Mouse (Mus musculus): ENCODE data around the gene Gm6096.
"Not testable (repeated sequence)": the region's sequence is repeated elsewhere in the genome, so short reads cannot be mapped to it uniquely, and the experiment has no call there.

Gene Gm6096

DNA sequence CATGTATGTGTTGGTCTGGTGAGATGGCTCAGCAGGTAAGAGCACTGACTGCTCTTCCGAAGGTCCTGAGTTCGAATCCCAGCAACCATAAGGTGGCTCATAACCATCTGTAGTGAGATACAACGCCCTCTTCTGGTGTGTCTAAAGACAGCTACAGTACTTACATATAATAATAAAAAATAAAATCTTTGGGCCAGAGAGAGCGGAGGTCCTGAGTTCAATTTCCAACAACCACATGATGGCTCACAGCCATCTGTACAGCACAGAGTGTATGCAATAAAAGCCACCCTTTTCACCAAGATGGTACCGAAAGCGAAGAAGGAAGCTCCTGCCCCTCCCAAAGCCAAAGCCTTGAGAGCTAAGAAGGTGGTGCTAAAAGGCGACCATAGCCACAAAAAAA is at the start of gene Gm6096:
Gene Gm6096, plus strand, starts transcription at position 301 of the 400 bp plus-strand sequence.
- no peak for DNase-seq (ENCODE audit: low read depth, low spot score)

- DNase-seq (ENCODE audit: low read depth, low spot score): not testable (repeated sequence)
Measured at GRCm38 (mm10) chr7:34202147-34202546, 48.7 kb upstream of the Gm6096 start.

DNA sequence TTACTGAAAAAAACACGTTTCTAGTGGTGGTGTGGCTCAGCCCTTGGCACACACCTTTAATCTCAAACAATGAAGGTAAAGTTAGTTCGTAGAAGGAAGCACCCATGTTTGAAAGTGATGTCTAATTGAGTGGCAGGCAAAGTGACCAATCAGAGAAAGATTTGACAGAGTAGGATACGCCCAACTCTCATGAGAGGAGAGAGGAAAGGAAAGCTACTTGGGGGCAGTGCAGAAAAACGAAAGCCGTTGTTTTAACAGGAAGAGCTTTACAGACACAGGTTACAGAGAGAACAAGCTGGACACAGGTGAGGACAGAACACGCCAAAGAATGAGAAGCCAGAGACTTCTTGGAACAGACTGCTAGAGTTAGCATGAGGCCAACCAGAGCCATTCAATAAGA is 44.5 kb upstream of the Gm6096 start:
- DNase-seq (ENCODE audit: low read depth, low spot score): no peak

DNA sequence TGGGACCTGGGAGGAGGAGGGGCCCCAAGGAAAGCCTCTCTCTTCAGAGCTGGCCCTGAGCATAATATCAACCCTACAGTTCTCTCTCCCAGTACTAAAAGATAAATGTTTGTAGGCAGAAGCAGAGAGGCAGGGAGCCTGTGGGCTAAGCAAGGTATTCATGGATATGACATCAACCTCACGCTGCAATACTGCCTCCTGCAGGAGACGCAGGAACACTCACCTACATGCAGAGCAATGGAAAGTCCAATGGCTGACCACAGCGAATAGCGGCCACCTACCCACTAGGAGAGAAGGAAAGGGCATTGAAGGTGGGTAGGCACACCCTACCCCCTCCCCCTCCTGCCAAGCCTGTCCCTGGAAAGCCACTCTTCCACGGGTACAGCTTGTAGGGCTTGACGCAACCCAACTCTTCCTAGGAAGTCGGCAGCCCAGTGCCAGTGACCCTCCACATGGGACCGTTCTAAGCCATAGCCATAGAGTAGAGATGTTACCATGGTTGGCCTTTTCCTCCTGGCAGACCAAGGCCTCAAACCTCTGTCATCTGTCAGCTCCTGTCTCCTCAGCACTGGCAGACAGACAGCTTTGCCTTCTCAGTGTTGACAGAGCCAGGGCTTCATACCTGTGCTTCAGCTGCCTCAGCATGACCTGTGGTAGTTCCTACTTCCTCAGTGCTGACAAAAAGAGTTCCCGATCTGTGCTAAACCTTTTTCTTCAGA is 42.7 kb upstream of the Gm6096 start:
- DNase-seq (ENCODE audit: low read depth, low spot score): no peak

GRCm38 (mm10) chr7:34213281-34213680 is 37.6 kb upstream of the Gm6096 start:
- no peak for DNase-seq (ENCODE audit: low read depth, low spot score)

DNA sequence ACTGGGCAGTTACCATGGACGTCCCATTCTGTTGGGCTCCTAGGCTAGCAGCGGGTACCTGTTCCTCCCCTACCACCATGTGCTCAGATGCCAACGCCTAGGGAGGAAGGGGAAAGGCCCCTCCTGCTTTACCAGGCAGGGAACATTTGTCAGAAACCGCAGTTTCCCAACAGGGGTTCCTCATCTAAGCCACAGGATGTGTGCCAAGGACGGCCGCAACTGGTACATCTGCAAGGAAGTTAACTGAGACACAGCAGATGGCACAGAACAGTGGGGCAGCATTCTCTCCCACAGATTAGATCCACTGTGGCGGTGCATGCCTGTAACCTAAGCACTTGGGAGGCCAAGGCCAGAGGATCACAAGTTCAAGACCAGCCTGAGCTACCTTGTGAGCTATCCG is 36.2 kb upstream of the Gm6096 start:
- DNase-seq (ENCODE audit: low read depth, low spot score): no peak

DNA sequence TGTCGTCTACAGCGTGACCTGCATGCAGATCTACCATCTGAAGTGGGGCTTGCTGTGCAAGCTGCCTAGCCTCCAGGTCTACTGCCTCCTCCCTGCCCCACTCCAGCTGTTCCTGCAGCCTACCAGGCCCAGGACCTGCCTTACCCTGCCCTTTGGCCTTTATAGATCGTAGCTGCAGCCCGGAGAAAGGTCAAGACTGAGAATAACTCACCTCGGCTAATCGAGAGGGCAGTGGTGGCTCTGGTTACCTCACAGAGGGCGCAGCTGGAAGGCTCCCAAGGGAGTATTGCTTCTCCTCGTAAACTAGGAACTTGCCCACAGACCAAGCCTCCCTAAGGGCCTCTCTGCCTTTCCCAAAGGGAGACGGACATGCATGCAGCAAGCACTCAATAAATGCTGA is 35.4 kb upstream of the Gm6096 start:
- DNase-seq (ENCODE audit: low read depth, low spot score): no peak

DNA sequence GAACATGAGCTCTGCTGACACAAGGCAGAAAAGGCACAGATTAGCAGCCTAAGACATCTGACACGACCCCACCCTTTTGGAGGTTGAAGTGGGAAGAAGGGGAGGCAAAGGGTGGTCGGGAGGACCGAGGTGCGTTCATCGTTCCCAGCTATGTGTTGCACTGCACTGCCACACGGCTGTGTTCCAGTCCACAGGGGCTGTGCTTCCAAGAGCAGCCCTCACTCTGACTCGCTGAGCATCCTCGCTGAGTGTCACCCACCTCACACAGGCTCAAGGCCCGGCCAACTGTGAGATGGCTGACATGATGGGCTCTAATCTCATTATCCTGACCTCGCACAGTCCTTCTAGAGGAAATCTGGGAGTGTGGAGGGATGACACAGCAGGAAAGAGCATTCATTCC is 34.4 kb upstream of the Gm6096 start:
- no peak for DNase-seq (ENCODE audit: low read depth, low spot score)

GRCm38 (mm10) chr7:34218496-34218895 is 32.3 kb upstream of the Gm6096 start:
- DNase-seq (ENCODE audit: low read depth, low spot score): no peak

DNA sequence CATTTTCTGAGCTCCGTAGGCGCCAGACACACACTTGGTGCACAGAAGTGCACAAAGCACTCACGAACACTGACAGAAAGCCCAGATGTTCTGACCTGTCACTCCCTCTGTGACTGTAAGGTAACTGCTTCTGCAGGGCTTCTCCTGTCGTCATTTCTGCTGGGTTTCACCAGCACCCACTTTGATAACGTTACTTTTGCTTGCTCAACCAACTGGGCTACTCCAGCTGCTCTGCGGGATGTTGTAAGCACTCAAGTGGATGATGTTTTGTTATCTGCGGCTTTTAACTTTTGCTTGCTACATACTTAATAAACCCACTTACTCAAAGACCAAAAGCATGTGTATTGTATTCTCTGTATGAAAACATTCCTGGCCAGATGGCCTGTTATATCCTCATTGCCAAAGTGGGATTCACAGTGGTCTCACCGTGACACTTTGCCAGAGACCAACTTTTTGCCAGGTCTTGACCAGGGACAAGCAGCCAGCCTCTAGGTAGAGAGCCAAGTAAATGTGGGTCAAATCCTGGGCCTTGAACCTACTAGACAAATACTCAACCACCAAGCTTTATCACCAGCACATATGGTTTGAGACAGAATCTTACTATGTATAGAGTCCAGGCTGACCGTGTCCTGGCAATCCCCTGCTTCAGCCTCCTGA is 29.1 kb upstream of the Gm6096 start:
- no peak for DNase-seq (ENCODE audit: low read depth, low spot score)

GRCm38 (mm10) chr7:34222340-34222739 is 28.5 kb upstream of the Gm6096 start:
- DNase-seq (ENCODE audit: low read depth, low spot score): no peak

GRCm38 (mm10) chr7:34224308-34224707 is 26.5 kb upstream of the Gm6096 start:
- DNase-seq (ENCODE audit: low read depth, low spot score): no peak

DNA sequence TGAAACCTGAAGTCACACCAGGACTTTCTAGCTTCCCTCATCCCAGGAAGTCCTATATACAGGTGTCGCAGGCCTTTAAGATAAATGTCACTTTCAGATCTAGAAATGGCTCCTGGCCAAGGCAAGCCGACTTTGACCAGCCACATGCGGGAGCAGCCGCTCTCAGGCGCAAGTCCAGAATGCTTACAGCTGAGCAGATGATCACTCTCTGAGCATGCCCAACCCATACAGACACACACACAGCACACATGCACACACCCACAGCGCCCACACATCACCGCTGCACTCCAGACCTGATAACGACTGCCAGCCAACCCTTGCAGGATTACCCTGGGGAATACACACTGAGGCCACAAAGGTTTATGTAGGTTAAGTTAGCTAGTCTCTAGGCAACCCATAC is 24.8 kb upstream of the Gm6096 start:
- no peak for DNase-seq (ENCODE audit: low read depth, low spot score)

GRCm38 (mm10) chr7:34226846-34227245 is 24.0 kb upstream of the Gm6096 start:
- no peak for DNase-seq (ENCODE audit: low read depth, low spot score)

DNA sequence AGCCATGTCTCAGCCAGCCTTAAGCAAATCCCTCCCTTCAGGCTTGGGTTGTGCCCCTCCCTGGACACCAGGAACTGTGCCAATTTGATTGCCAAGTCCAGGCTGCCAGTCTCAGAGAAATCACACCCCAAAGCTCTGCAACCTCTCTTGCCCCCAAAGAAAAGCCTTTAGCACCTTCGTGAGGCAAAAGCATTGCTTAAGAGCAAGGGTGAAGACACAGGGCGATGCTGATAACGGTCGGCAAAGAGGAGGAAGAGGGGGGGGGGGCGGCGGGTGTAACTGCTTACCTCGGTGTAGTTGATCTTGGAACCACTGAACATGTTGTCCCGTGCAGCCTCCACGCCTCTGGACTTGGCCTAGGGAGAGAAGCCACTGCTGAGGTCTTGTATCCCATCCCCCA is 22.2 kb upstream of the Gm6096 start:
- DNase-seq (ENCODE audit: low read depth, low spot score): no peak

- no peak for DNase-seq (ENCODE audit: low read depth, low spot score)
Measured at GRCm38 (mm10) chr7:34229153-34229552, 21.7 kb upstream of the Gm6096 start.

- no peak for DNase-seq (ENCODE audit: low read depth, low spot score)
Measured at GRCm38 (mm10) chr7:34229691-34230111, 21.1 kb upstream of the Gm6096 start.

GRCm38 (mm10) chr7:34230116-34230515 is 20.7 kb upstream of the Gm6096 start, which contains the start of gene Gpi1:
Gpi1 (minus strand) TSS chr7:34230336.
- DNase-seq (ENCODE audit: low read depth, low spot score): peak; percentile 74

- DNase-seq (ENCODE audit: low read depth, low spot score): no peak
Measured at GRCm38 (mm10) chr7:34232785-34233725, 17.8 kb upstream of the Gm6096 start.

DNA sequence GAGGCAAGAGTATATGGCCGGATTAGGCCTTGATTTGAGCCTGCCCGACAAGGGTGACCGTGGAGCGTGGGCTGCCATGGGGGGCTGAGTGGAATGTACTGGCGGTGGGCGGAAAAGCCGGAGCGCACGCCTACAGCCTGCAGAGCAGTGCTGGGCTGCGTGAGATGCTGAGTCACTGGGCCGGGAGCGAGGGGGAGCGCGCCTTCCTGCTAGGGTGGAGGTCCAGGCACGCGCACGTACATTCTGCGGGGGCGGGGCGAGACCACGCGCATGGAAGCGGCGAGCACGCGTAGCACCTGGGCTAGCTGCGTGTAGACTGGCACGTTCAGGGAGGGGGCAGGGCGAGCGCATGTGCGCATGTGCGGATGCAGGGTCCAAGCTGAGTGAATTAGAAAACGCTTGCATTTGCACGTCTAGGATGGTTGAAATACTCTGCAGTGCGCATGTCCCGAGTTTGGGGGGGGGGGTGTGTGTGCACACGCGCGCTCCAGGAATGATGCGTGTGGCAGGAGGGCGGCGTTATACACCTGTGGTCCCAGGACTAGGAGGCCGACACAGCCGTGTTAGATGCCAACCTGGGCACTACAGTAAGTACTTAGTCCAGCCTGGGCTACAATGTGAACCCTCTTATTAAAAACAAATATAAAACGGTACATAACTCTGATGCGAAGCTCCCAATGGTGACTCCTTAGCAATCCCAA is 16.8 kb upstream of the Gm6096 start:
- DNase-seq (ENCODE audit: low read depth, low spot score): peak; percentile 95

Data from retina, postnatal 7 days (tissue).